ENCODE assay signal across 14 mouse cellular contexts in genomic region chr17:5002937-5003508, GRCm38 (mm10). TPM values are rescaled to one million over a fixed set of nuclear protein-coding genes. Genes with fewer than 3 reads are reported as not detected.
A peak's percentile ranks its signal among the peaks of the same experiment; 100 is the strongest.
DNase-seq lines count a peak whose midpoint lies in the region; ATAC-seq and TF ChIP-seq lines count a peak whose summit lies in the region.
"Had no signal": no experiment of that assay in that cellular context is flagged by ENCODE, and none has a peak within 500 bp of the region (broad histone marks: within the 10 kb centered on the region; RNA-seq: fewer than 3 reads in every experiment).

No protein-coding gene starts in this region.

- H3K27ac ChIP-seq in embryonic facial prominence, embryonic 13.5 days, result no peak overlapping the region
- no peak overlapping the region for H3K27ac ChIP-seq in embryonic facial prominence, embryonic 10.5 days (replicated peaks)
- no peak overlapping the region for H3K27ac ChIP-seq in hindbrain, embryonic 14.5 days
- no peak overlapping the region for H3K27ac ChIP-seq in hindbrain, embryonic 11.5 days (ENCODE audit: low read depth, low read length)
- 0 out of 2 replicates have a peak overlapping the region, but pooled peaks have one; percentile 27 for H3K27ac ChIP-seq in stomach, embryonic 14.5 days (ENCODE audit: low read length)
- no peak overlapping the region for H3K27ac ChIP-seq in stomach, postnatal 0 days (replicated peaks)
- H3K27ac ChIP-seq: embryonic facial prominence, embryonic 15.5 days; liver, embryonic 12.5 days; macrophage had no signal

- no peak overlapping the region for H3K9ac ChIP-seq in embryonic facial prominence, embryonic 13.5 days
- no peak overlapping the region; the same call in 1 of the 2 replicates for H3K9ac ChIP-seq in hindbrain, embryonic 14.5 days
- H3K9ac ChIP-seq in hindbrain, embryonic 11.5 days (ENCODE audit: low read depth, low read length), result no peak overlapping the region
- no peak overlapping the region for H3K9ac ChIP-seq in stomach, embryonic 14.5 days (replicated peaks; ENCODE audit: low read depth, low read length)
- H3K9ac ChIP-seq in stomach, postnatal 0 days (ENCODE audit: low read length), result no peak overlapping the region
- H3K9ac ChIP-seq: embryonic facial prominence, embryonic 15.5 days; liver, embryonic 12.5 days had no signal

- ATAC-seq in embryonic facial prominence, embryonic 13.5 days (ENCODE audit: insufficient number of reproducible peaks, insufficient read depth, low FRiP score, low TSS enrichment, low read depth), result no peak
- no peak for ATAC-seq in hindbrain, embryonic 14.5 days (ENCODE audit: low FRiP score)
- no peak for ATAC-seq in hindbrain, embryonic 11.5 days (ENCODE audit: low FRiP score)
- ATAC-seq in stomach, embryonic 14.5 days (ENCODE audit: insufficient number of reproducible peaks, insufficient read depth, low FRiP score, low read depth), result no peak
- ATAC-seq in stomach, postnatal 0 days (ENCODE audit: low FRiP score, low TSS enrichment), result no peak
- ATAC-seq in erythroid progenitor cell, adult 5-6 weeks (replicated peaks; ENCODE audit: low FRiP score, poor library complexity, severe bottlenecking), result no peak
- ATAC-seq: activated CD4-positive, CD25-positive, alpha-beta regulatory T cell, adult 4 months; liver, embryonic 12.5 days had no signal

- H3K36me3 ChIP-seq in embryonic facial prominence, embryonic 13.5 days, result no peaks in the 10 kb centered on the region
- H3K36me3 ChIP-seq in embryonic facial prominence, embryonic 10.5 days (replicated peaks), result no peaks in the 10 kb centered on the region
- no peaks in the 10 kb centered on the region for H3K36me3 ChIP-seq in hindbrain, embryonic 14.5 days (replicated peaks; ENCODE audit: control insufficient read depth, insufficient read depth)
- no peaks in the 10 kb centered on the region for H3K36me3 ChIP-seq in hindbrain, embryonic 11.5 days (ENCODE audit: control insufficient read depth, insufficient read depth, low read length)
- H3K36me3 ChIP-seq in stomach, embryonic 14.5 days (ENCODE audit: control insufficient read depth, insufficient read depth, low read length), result no peaks in the 10 kb centered on the region
- H3K36me3 ChIP-seq in stomach, postnatal 0 days (ENCODE audit: control insufficient read depth, insufficient read depth, low read length), result no peaks in the 10 kb centered on the region
- H3K36me3 ChIP-seq: embryonic facial prominence, embryonic 15.5 days; liver, embryonic 12.5 days had no signal

- H3K4me1 ChIP-seq in embryonic facial prominence, embryonic 13.5 days, result peaks cover 77% of the 10 kb centered on the region
- H3K4me1 ChIP-seq in embryonic facial prominence, embryonic 10.5 days, result peaks cover 94% of the 10 kb centered on the region
- peaks cover 89% of the 10 kb centered on the region for H3K4me1 ChIP-seq in hindbrain, embryonic 14.5 days (replicated peaks; ENCODE audit: control insufficient read depth, insufficient read depth, low read length)
- H3K4me1 ChIP-seq in hindbrain, embryonic 11.5 days (replicated peaks; ENCODE audit: control insufficient read depth, insufficient read depth, low read length), result peaks cover 25% of the 10 kb centered on the region
- H3K4me1 ChIP-seq in stomach, embryonic 14.5 days (ENCODE audit: control insufficient read depth, insufficient read depth, low read length), result peaks cover 63% of the 10 kb centered on the region
- peaks cover 26% of the 10 kb centered on the region for H3K4me1 ChIP-seq in stomach, postnatal 0 days (replicated peaks; ENCODE audit: control insufficient read depth, insufficient read depth)

- no peaks in the 10 kb centered on the region for H3K9me3 ChIP-seq in embryonic facial prominence, embryonic 13.5 days
- H3K9me3 ChIP-seq in embryonic facial prominence, embryonic 10.5 days, result no peaks in the 10 kb centered on the region
- no peaks in the 10 kb centered on the region for H3K9me3 ChIP-seq in hindbrain, embryonic 14.5 days (ENCODE audit: control insufficient read depth, low read length)
- H3K9me3 ChIP-seq in hindbrain, embryonic 11.5 days (ENCODE audit: control insufficient read depth, low read length), result no peaks in the 10 kb centered on the region
- H3K9me3 ChIP-seq in stomach, embryonic 14.5 days (ENCODE audit: control insufficient read depth, low read depth, low read length), result no peaks in the 10 kb centered on the region
- H3K9me3 ChIP-seq in stomach, postnatal 0 days (ENCODE audit: control insufficient read depth, low read length), result no peaks in the 10 kb centered on the region
- H3K9me3 ChIP-seq: embryonic facial prominence, embryonic 15.5 days; liver, embryonic 12.5 days had no signal

- H3K4me2 ChIP-seq in embryonic facial prominence, embryonic 13.5 days, result peak overlapping the region; percentile 7; the same call in 1 of the 2 replicates
- 0 out of 2 replicates have a peak overlapping the region, but pooled peaks have one; percentile 2 for H3K4me2 ChIP-seq in hindbrain, embryonic 14.5 days (replicated peaks)
- no peak overlapping the region for H3K4me2 ChIP-seq in hindbrain, embryonic 11.5 days (replicated peaks; ENCODE audit: low read depth, low read length)
- 0 out of 2 replicates have a peak overlapping the region, but pooled peaks have one; percentile 12 for H3K4me2 ChIP-seq in stomach, embryonic 14.5 days (replicated peaks; ENCODE audit: low read depth, low read length)
- H3K4me2 ChIP-seq in stomach, postnatal 0 days (replicated peaks; ENCODE audit: low read depth), result no peak overlapping the region
- H3K4me2 ChIP-seq: embryonic facial prominence, embryonic 15.5 days; liver, embryonic 12.5 days had no signal

- no peaks in the 10 kb centered on the region for H3K27me3 ChIP-seq in embryonic facial prominence, embryonic 13.5 days
- no peaks in the 10 kb centered on the region for H3K27me3 ChIP-seq in embryonic facial prominence, embryonic 10.5 days (replicated peaks; ENCODE audit: low read depth, poor library complexity, severe bottlenecking)
- no peaks in the 10 kb centered on the region for H3K27me3 ChIP-seq in hindbrain, embryonic 14.5 days (ENCODE audit: control insufficient read depth, insufficient read depth, low read length)
- H3K27me3 ChIP-seq in hindbrain, embryonic 11.5 days (ENCODE audit: control insufficient read depth, insufficient read depth, low read length), result no peaks in the 10 kb centered on the region
- H3K27me3 ChIP-seq in stomach, embryonic 14.5 days (ENCODE audit: control insufficient read depth, insufficient read depth, low read length), result no peaks in the 10 kb centered on the region
- H3K27me3 ChIP-seq in stomach, postnatal 0 days (ENCODE audit: control insufficient read depth, insufficient read depth, low read length), result no peaks in the 10 kb centered on the region
- H3K27me3 ChIP-seq: embryonic facial prominence, embryonic 15.5 days; liver, embryonic 12.5 days had no signal

- WGBS in embryonic facial prominence, embryonic 13.5 days, result 64% methylated on average over 10 of the region's 10 CpGs
- 88% methylated on average over 10 of the region's 10 CpGs for WGBS in embryonic facial prominence, embryonic 10.5 days
- 69% methylated on average over 10 of the region's 10 CpGs for WGBS in hindbrain, embryonic 14.5 days
- 87% methylated on average over 10 of the region's 10 CpGs for WGBS in hindbrain, embryonic 11.5 days
- WGBS in stomach, embryonic 14.5 days, result 63% methylated on average over 10 of the region's 10 CpGs
- WGBS in stomach, postnatal 0 days, result 49% methylated on average over 10 of the region's 10 CpGs

- DNase-seq in embryonic facial prominence, embryonic 10.5 days (ENCODE audit: low spot score), result no peak
- no peak for DNase-seq in hindbrain, embryonic 14.5 days (ENCODE audit: low spot score)
- no peak for DNase-seq in hindbrain, embryonic 11.5 days (ENCODE audit: low spot score)
- no peak for DNase-seq in stomach, postnatal 0 days (ENCODE audit: low spot score)
- no peak for DNase-seq in adrenal gland, adult 8-10 months
- DNase-seq: kidney, adult 9 months; thymus, postnatal 25 days had no signal

- TF ChIP-seq CTCF in stomach, postnatal 0 days (IDR thresholded peaks at IDR 0.05; ENCODE audit: low read depth), result no peak

- no peak for TF ChIP-seq EP300 in stomach, postnatal 0 days (optimal IDR thresholded peaks at IDR 0.05)

- no peak overlapping the region for H3K4me3 ChIP-seq in embryonic facial prominence, embryonic 13.5 days
- H3K4me3 ChIP-seq in embryonic facial prominence, embryonic 10.5 days, result no peak overlapping the region
- H3K4me3 ChIP-seq in hindbrain, embryonic 14.5 days (replicated peaks; ENCODE audit: low read length), result no peak overlapping the region
- H3K4me3 ChIP-seq in hindbrain, embryonic 11.5 days (ENCODE audit: low read depth, low read length), result no peak overlapping the region
- no peak overlapping the region for H3K4me3 ChIP-seq in stomach, embryonic 14.5 days (ENCODE audit: low read depth, low read length)
- no peak overlapping the region for H3K4me3 ChIP-seq in stomach, postnatal 0 days (ENCODE audit: low read depth, low read length)
- H3K4me3 ChIP-seq: embryonic facial prominence, embryonic 15.5 days; liver, embryonic 12.5 days had no signal

RNA-seq across cellular contexts. Expression of gene Arid1b, which starts 8.9 kb away (rescaled TPM):
- 13.0 and 14.1 TPM in 2 replicates for polyA plus RNA-seq in embryonic facial prominence, embryonic 13.5 days (2015; fragmentation: Nextera tagmentation; extraction: Ambion mirVana)
- polyA plus RNA-seq in embryonic facial prominence, embryonic 10.5 days (2016; fragmentation: Nextera tagmentation; extraction: Ambion mirVana), result 12.4 and 12.7 TPM in 2 replicates
- polyA plus RNA-seq in hindbrain, embryonic 14.5 days (2014; fragmentation: Nextera tagmentation; extraction: Ambion mirVana), result 18.8 and 20.5 TPM in 2 replicates
- polyA plus RNA-seq in hindbrain, embryonic 11.5 days (2014; fragmentation: Nextera tagmentation; extraction: Ambion mirVana), result 13.1 and 18.6 TPM in 2 replicates
- polyA plus RNA-seq in stomach, embryonic 14.5 days (2014; fragmentation: Nextera tagmentation; extraction: Ambion mirVana), result 21.0 and 22.6 TPM in 2 replicates
- 5.6 and 5.9 TPM in 2 replicates for polyA plus RNA-seq in stomach, postnatal 0 days (2015; fragmentation: Nextera tagmentation; extraction: Ambion mirVana)
- 10 to 100 TPM; 66.1 to 89.1 (median 73.7) TPM for total RNA-seq in adrenal gland, adult 8-10 months (2022)
- total RNA-seq in erythroid progenitor cell, adult 5-6 weeks (2015; ENCODE audit: low replicate concordance), result 10.1 and 17.2 TPM in 2 replicates
- 7.2 and 13.3 TPM in 2 replicates for total RNA-seq in erythroid progenitor cell, adult 5-6 weeks (2017; ENCODE audit: low replicate concordance)

Comparison
In these comparisons a context has a peak if more than half of its experiments do, and no peak if none do; other contexts are left out.
1. H3K4me2 ChIP-seq: peak in embryonic facial prominence, embryonic 13.5 days (single experiment), hindbrain, embryonic 14.5 days (single experiment) and stomach, embryonic 14.5 days (single experiment); none in hindbrain, embryonic 11.5 days (single experiment) and stomach, postnatal 0 days (single experiment).